Mouse (Mus musculus) frontal cortex, postnatal 36 days (tissue): ENCODE results near the gene Krtap19-3.

Experiments used
- DNase-seq, 2 experiments: peaks; one replicate each; pipeline ENCODE4 v3.0.0; 2022; ENCODE audit warnings: low spot score in 2 of 2

The Krtap19-3 gene

GRCm38 (mm10) chr16:88877938-88878337 is at the start of gene Krtap19-3:
Gene Krtap19-3, minus strand, starts transcription at chr16:88878038.
- DNase-seq: no peak

GRCm38 (mm10) chr16:88896357-88896756 is 18.5 kb upstream of the Krtap19-3 start, which contains the start of gene Krtap19-5:
Gene Krtap19-5, minus strand, starts transcription at chr16:88896457.
- no peak for DNase-seq

- DNase-seq: no peak
Observed at GRCm38 (mm10) chr16:88886870-88887269, 9.0 kb upstream of the Krtap19-3 start.

- DNase-seq: no peak
Observed at GRCm38 (mm10) chr16:88884989-88885388, 7.2 kb upstream of the Krtap19-3 start, which contains the start of gene Krtap19-4. Gene Krtap19-4, minus strand, starts transcription at chr16:88885089.

- no peak for DNase-seq
Observed at GRCm38 (mm10) chr16:88874169-88874568, 3.7 kb downstream of the Krtap19-3 start, which contains the start of gene Krtap19-2. Gene Krtap19-2, minus strand, starts transcription at chr16:88874269.

- DNase-seq: no peak
Observed at GRCm38 (mm10) chr16:88869311-88869710, 8.5 kb downstream of the Krtap19-3 start, which contains the start of gene Krtap19-1. Gene Krtap19-1, minus strand, starts transcription at chr16:88869411.

GRCm38 (mm10) chr16:88864887-88865407 is 12.9 kb downstream of the Krtap19-3 start:
- DNase-seq: no peak

GRCm38 (mm10) chr16:88851450-88851849 is 26.4 kb downstream of the Krtap19-3 start:
- DNase-seq: no peak

- DNase-seq: no peak
Observed at GRCm38 (mm10) chr16:88848558-88848957, 29.3 kb downstream of the Krtap19-3 start.

GRCm38 (mm10) chr16:88847363-88847762 is 30.5 kb downstream of the Krtap19-3 start:
- no peak for DNase-seq
